Mouse (Mus musculus): ENCODE data around the gene Flnc. TPM values are rescaled to one million over a fixed set of nuclear protein-coding genes. Genes with fewer than 3 reads are reported as not detected.

Flnc gene
- polyA plus RNA-seq, 1 experiment = not detected

DNA sequence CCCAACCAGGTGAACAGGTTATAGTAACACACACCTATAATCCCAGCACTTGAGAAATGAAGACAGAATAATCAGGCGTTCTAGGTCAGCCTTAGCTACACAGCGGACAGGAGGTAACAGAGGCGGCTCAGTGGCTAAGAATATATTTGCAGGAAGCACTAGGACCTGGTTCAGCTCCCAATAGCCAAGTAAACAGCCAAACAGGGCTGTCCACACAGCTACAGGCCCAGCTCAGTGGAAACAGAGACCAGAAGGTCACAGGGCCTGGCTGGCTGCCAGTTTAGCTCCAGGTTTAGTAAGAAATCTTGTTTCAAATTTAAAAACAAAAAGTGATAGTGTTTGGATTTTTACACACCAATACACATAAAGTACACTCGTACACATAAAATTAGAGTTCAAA, 61.0 kb downstream of the Flnc start:
- no peak overlapping the region for H3K4me3 ChIP-seq (replicated peaks)

DNA sequence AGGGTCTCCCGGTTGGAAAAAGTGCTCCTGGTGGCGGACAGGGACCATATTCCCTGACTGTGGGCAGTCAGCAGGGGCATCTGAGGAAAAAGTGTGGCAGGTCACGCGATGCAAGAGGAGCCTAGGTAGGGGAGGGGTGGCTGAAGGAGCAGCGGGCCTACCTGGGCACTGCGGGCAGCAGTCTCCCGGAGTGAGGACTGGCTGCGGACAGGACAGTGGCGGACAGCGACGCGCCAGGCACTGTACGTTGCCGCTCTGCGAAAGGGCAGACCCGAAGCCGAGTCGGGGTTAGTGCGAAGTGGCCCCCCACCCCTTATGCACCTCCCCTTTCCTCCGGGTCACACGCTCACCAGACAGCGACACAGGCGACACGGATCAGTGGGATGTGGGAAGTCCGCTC, 63.2 kb downstream of the Flnc start:
- no peaks in the 10 kb centered on the region for H3K9me3 ChIP-seq (ENCODE audit: control insufficient read depth, low read length)
- H3K36me3 ChIP-seq (ENCODE audit: control insufficient read depth) = no peaks in the 10 kb centered on the region
- H3K4me3 ChIP-seq (replicated peaks) = no peak overlapping the region
- peaks cover 21% of the 10 kb centered on the region for H3K4me1 ChIP-seq (ENCODE audit: control insufficient read depth)
- no peak for TF ChIP-seq TAL1 (IDR thresholded peaks at IDR 0.05; ENCODE audit: low read length)
- no peak for TF ChIP-seq GATA1 (IDR thresholded peaks at IDR 0.05; ENCODE audit: low read length)
- peaks cover 43% of the 10 kb centered on the region for H3K27me3 ChIP-seq (ENCODE audit: control insufficient read depth)

More for the DNA sequence above, 61.0 kb downstream of the Flnc start:
- no peaks in the 10 kb centered on the region for H3K9me3 ChIP-seq (ENCODE audit: control insufficient read depth, low read length)
- H3K36me3 ChIP-seq (ENCODE audit: control insufficient read depth) = no peaks in the 10 kb centered on the region
- peaks cover 45% of the 10 kb centered on the region for H3K27me3 ChIP-seq (ENCODE audit: control insufficient read depth)
- TF ChIP-seq TAL1 (IDR thresholded peaks at IDR 0.05; ENCODE audit: low read length) (no peak), GATA1 (IDR thresholded peaks at IDR 0.05; ENCODE audit: low read length) (no peak)
- peaks cover 10% of the 10 kb centered on the region for H3K4me1 ChIP-seq (ENCODE audit: control insufficient read depth)

DNA sequence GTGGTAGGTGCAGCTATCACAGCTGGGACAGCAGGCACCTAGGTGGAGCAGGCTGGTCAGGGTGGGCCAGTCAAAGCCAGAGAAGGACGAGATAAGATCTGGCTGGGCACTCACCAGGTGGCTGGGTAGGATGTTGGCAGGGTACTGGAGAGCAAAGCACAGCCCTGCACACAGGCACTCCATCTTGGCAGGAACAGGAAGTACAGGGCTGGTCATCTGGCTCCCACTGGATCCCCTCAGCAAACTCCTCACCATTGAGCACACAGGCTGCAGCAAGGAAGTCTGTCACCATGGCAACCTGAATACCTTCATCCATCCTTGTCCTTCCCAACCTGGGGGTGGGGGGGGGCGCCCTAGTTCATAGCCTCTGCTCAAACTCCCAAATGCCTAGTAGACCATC, 64.7 kb downstream of the Flnc start:
- Histone ChIP-seq H3K4me1 (ENCODE audit: control insufficient read depth) (peaks cover 24% of the 10 kb centered on the region), H3K9me3 (ENCODE audit: control insufficient read depth, low read length) (no peaks in the 10 kb centered on the region), H3K4me3 (replicated peaks) (no peak overlapping the region), H3K27me3 (ENCODE audit: control insufficient read depth) (peaks cover 33% of the 10 kb centered on the region), H3K36me3 (ENCODE audit: control insufficient read depth) (no peaks in the 10 kb centered on the region)
- TF ChIP-seq GATA1 (IDR thresholded peaks at IDR 0.05; ENCODE audit: low read length) = no peak
- no peak for TF ChIP-seq TAL1 (IDR thresholded peaks at IDR 0.05; ENCODE audit: low read length)

DNA sequence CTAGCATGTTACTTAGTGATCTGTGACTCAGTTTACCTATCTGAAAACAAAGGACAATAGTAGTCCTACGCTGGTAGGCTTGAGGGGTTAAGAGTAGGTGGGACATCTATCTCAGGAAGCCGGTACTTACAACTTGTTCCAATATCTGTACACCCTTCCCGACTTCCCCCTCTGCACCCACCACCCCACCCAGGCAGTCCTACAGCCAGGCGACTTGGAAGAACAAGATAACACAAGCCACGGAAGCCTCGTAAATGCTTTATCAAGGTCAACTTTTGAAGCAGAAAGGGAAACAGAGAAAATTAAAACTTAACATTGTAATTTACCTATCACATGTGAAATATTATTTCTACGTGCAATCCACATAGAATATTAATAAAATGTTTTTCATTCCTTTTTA, 67.1 kb downstream of the Flnc start:
- Histone ChIP-seq H3K36me3 (ENCODE audit: control insufficient read depth) (no peaks in the 10 kb centered on the region), H3K4me3 (replicated peaks) (no peak overlapping the region), H3K9me3 (ENCODE audit: control insufficient read depth, low read length) (no peaks in the 10 kb centered on the region), H3K27me3 (ENCODE audit: control insufficient read depth) (peaks cover 37% of the 10 kb centered on the region), H3K4me1 (ENCODE audit: control insufficient read depth) (peaks cover 24% of the 10 kb centered on the region)
- TF ChIP-seq GATA1 (IDR thresholded peaks at IDR 0.05; ENCODE audit: low read length) (no peak), TAL1 (IDR thresholded peaks at IDR 0.05; ENCODE audit: low read length) (no peak)

DNA sequence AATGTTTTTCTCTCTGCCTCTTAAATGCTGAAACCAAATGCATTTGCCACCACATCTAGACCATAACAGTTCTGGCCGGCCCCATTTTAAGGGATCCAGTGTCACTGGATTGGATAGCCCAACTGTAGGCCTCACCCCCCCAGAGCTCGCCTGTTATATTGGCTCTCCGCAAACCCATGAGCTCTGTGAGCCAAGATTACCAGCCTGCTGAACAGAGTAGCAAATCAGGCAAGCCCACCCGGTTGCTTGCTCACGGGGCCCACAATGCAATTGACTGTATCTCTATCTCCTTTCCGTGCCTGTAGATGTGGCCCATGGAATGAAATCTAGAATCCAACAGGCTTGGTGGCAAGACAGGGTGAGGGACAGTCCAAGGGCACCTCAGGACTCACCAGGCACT, 67.8 kb downstream of the Flnc start:
- no peaks in the 10 kb centered on the region for H3K36me3 ChIP-seq (ENCODE audit: control insufficient read depth)
- no peaks in the 10 kb centered on the region for H3K9me3 ChIP-seq (ENCODE audit: control insufficient read depth, low read length)
- H3K27me3 ChIP-seq (ENCODE audit: control insufficient read depth) = peaks cover 37% of the 10 kb centered on the region
- TF ChIP-seq TAL1 (IDR thresholded peaks at IDR 0.05; ENCODE audit: low read length) (no peak), GATA1 (IDR thresholded peaks at IDR 0.05; ENCODE audit: low read length) (no peak)
- peaks cover 24% of the 10 kb centered on the region for H3K4me1 ChIP-seq (ENCODE audit: control insufficient read depth)
- H3K4me3 ChIP-seq (replicated peaks) = no peak overlapping the region

DNA sequence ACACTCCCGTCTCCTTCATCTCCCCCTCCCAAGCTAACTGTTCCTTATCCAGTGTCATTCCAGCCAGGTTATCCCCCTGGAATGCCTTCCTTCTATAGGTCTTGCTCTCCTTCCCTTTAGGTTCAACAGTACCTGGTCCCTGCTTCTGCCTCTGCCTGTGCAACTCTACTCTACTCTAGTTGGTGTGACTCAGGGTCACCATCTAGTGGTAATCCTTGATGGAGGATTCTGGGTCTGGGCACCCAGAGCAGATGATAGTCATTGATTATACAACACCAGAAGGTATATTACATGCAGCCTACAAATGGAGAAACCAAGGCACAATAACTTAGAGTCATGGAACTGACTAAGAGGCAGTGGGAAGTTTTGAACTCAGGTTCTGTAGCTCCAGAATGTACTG, 68.5 kb downstream of the Flnc start:
- Histone ChIP-seq H3K27me3 (ENCODE audit: control insufficient read depth) (peaks cover 37% of the 10 kb centered on the region), H3K4me3 (replicated peaks) (no peak overlapping the region), H3K9me3 (ENCODE audit: control insufficient read depth, low read length) (no peaks in the 10 kb centered on the region), H3K36me3 (ENCODE audit: control insufficient read depth) (no peaks in the 10 kb centered on the region), H3K4me1 (ENCODE audit: control insufficient read depth) (peaks cover 24% of the 10 kb centered on the region)
- TF ChIP-seq GATA1 (IDR thresholded peaks at IDR 0.05; ENCODE audit: low read length) (no peak), TAL1 (IDR thresholded peaks at IDR 0.05; ENCODE audit: low read length) (no peak)

DNA sequence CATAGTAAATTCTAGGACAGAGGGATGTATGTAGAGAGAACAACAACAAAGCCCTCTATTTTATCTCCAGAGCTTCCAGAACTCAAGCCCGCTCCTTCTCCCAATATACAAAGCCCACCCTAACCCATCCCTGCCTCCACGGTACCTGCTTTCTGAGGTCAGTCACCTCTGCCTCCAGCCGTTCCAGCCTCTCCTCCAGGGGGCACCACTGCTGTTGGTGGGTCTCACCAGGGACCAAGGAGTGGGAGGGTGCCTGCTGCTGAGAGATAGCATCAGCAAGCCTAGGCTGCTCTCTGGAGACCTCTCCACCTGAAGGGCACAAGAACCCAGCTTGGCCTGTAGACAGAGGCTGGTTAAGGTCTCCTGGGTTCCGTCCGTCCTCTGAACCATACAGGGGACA, 72.4 kb downstream of the Flnc start:
- Histone ChIP-seq H3K9me3 (ENCODE audit: control insufficient read depth, low read length) (no peaks in the 10 kb centered on the region), H3K4me1 (ENCODE audit: control insufficient read depth) (peaks cover 13% of the 10 kb centered on the region), H3K27me3 (ENCODE audit: control insufficient read depth) (peaks cover 52% of the 10 kb centered on the region), H3K36me3 (ENCODE audit: control insufficient read depth) (no peaks in the 10 kb centered on the region), H3K4me3 (replicated peaks) (no peak overlapping the region)
- TF ChIP-seq TAL1 (IDR thresholded peaks at IDR 0.05; ENCODE audit: low read length) (no peak), GATA1 (IDR thresholded peaks at IDR 0.05; ENCODE audit: low read length) (no peak)

DNA sequence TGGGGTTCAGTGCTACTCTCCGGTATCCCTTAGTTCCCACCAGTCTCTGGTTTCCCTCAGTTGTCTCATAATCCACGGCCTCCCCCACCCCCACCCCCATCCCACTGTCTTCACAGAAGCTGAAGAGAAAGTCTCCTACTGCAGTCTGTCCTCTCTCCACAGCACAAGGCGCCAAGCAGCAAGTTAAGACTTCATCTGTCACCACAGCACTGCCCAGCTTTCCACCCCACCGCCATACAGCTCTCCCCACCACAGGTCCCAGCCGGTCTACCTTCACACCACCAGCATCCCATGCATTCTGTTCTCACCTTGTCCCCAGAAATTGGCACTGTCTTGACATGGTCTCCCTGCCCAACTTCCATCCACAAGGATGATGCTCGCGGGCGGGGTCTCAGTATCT, 73.8 kb downstream of the Flnc start:
- Histone ChIP-seq H3K36me3 (ENCODE audit: control insufficient read depth) (no peaks in the 10 kb centered on the region), H3K9me3 (ENCODE audit: control insufficient read depth, low read length) (no peaks in the 10 kb centered on the region), H3K4me1 (ENCODE audit: control insufficient read depth) (peaks cover 4% of the 10 kb centered on the region), H3K27me3 (ENCODE audit: control insufficient read depth) (peaks cover 54% of the 10 kb centered on the region), H3K4me3 (replicated peaks) (no peak overlapping the region)
- no peak for TF ChIP-seq GATA1 (IDR thresholded peaks at IDR 0.05; ENCODE audit: low read length)
- TF ChIP-seq TAL1 (IDR thresholded peaks at IDR 0.05; ENCODE audit: low read length) = no peak

DNA sequence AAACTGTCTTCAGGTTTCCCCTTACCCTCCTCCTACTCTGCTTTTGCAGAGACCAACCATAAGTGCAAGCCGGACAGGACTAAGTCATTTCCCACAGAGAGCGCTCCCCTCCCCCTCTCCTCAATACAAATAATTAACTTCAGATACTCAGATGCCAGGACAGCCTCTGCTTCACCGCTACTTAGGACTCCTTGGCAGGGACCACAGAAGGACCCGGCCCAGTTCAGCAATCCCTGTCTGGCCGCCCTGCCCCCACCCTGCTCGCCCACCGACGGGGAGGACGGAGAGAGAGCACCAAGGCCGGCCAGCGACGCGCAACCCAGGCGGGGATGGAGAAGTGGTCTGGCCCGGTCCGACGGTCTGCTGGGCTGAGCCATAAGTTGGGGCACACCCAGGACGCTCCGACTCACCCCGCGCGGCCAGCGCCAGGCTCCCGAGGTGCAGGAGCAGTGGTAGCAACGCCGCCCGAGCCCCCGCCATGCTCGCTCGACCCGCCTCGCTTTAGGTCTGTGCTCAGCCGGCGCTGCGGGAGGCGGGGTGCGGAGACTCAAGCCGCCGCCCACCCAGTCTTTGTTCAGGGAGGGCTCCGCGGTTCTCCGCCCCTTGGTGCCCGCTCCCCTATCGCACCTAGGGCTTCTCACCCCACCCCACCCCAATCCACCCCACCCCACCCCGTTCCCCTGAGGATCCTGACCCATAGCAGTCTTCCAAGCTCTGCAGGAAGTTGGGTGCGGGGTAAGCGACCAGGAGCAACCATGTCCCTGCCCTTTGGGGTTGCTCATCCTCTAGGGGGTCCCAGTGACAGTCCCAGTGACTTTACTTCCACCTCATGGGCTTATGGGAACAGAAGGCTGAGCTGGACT, 74.6 kb downstream of the Flnc start, which contains the start of gene Kcp:
Gene Kcp, minus strand, starts transcription at position 506 of the 863 bp plus-strand sequence.
- Histone ChIP-seq H3K36me3 (ENCODE audit: control insufficient read depth) (no peaks in the 10 kb centered on the region), H3K9me3 (ENCODE audit: control insufficient read depth, low read length) (no peaks in the 10 kb centered on the region), H3K27me3 (ENCODE audit: control insufficient read depth) (peaks cover 54% of the 10 kb centered on the region), H3K4me1 (ENCODE audit: control insufficient read depth) (peaks cover 4% of the 10 kb centered on the region), H3K4me3 (replicated peaks) (peak within 1 kb of the TSS; percentile 48)
- TF ChIP-seq GATA1 (IDR thresholded peaks at IDR 0.05; ENCODE audit: low read length) (no peak), TAL1 (IDR thresholded peaks at IDR 0.05; ENCODE audit: low read length) (no peak)
